8 mouse cellular contexts compared by ENCODE assay signal in genomic region chr13:100103052-100103658, GRCm38 (mm10). TPM values are rescaled to one million over a fixed set of nuclear protein-coding genes. Genes with fewer than 3 reads are reported as not detected.
A peak's percentile ranks its signal among the peaks of the same experiment; 100 is the strongest.
DNase-seq lines count a peak whose midpoint lies in the region; ATAC-seq and TF ChIP-seq lines count a peak whose summit lies in the region.

No protein-coding gene starts in this region.

- H3K9me3 ChIP-seq in kidney, embryonic 15.5 days (replicated peaks), result no peaks in the 10 kb centered on the region
- no peaks in the 10 kb centered on the region for H3K9me3 ChIP-seq in heart, postnatal 0 days (replicated peaks; ENCODE audit: control insufficient read depth, low read length)

- peak overlapping the region; percentile 72 for H3K4me2 ChIP-seq in kidney, embryonic 15.5 days
- H3K4me2 ChIP-seq in heart, postnatal 0 days (ENCODE audit: low read depth, low read length), result peak overlapping the region; percentile 71

- H3K27me3 ChIP-seq in kidney, embryonic 15.5 days, result no peaks in the 10 kb centered on the region
- H3K27me3 ChIP-seq in heart, postnatal 0 days (ENCODE audit: control insufficient read depth, insufficient read depth, low read length), result no peaks in the 10 kb centered on the region

- peaks cover 7% of the 10 kb centered on the region for H3K36me3 ChIP-seq in kidney, embryonic 15.5 days
- peaks cover 7% of the 10 kb centered on the region for H3K36me3 ChIP-seq in heart, postnatal 0 days (replicated peaks; ENCODE audit: control insufficient read depth, insufficient read depth, low read length)

- H3K9ac ChIP-seq in kidney, embryonic 15.5 days, result peak overlapping the region; percentile 86
- peak overlapping the region; percentile 94 for H3K9ac ChIP-seq in heart, postnatal 0 days (replicated peaks; ENCODE audit: low read depth, low read length)

- H3K4me3 ChIP-seq in kidney, embryonic 15.5 days (replicated peaks), result peak overlapping the region; percentile 99
- H3K4me3 ChIP-seq in bone marrow, adult 2 months (replicated peaks; ENCODE audit: control insufficient read depth, low read depth, low read length), result peak overlapping the region; percentile 94
- H3K4me3 ChIP-seq in heart, postnatal 0 days (ENCODE audit: low read depth, low read length), result peak overlapping the region; percentile 96

- peaks cover 26% of the 10 kb centered on the region for H3K4me1 ChIP-seq in kidney, embryonic 15.5 days
- peaks cover 1% of the 10 kb centered on the region; the same call in 1 of the 2 replicates for H3K4me1 ChIP-seq in bone marrow, adult 2 months (ENCODE audit: control insufficient read depth, insufficient read depth, low read length)
- peaks cover 9% of the 10 kb centered on the region for H3K4me1 ChIP-seq in heart, postnatal 0 days (ENCODE audit: control insufficient read depth, insufficient read depth)

- no peak for TF ChIP-seq CTCF in bone marrow, adult 2 months (IDR thresholded peaks at IDR 0.05; ENCODE audit: control insufficient read depth, insufficient read depth, low read length)
- no peak for TF ChIP-seq CTCF in heart, postnatal 0 days (IDR thresholded peaks at IDR 0.05; ENCODE audit: low read depth)

- ATAC-seq in kidney, embryonic 15.5 days (replicated peaks; ENCODE audit: low FRiP score), result peak; percentile 10; the same call in 1 of the 2 replicates
- ATAC-seq in heart, postnatal 0 days (ENCODE audit: insufficient read depth, low read depth), result no peak
- 0 out of 2 replicates have a peak, but pooled peaks have one; percentile 0 for ATAC-seq in megakaryocyte progenitor cell, adult 5-6 weeks (replicated peaks; ENCODE audit: poor library complexity)

- peak overlapping the region; percentile 93 for H3K27ac ChIP-seq in kidney, embryonic 15.5 days
- peak overlapping the region; percentile 86 for H3K27ac ChIP-seq in bone marrow, adult 2 months (ENCODE audit: control insufficient read depth, insufficient read depth, low read depth, low read length, poor library complexity)
- H3K27ac ChIP-seq in heart, postnatal 0 days (ENCODE audit: low read depth), result peak overlapping the region; percentile 90

- TF ChIP-seq POLR2A in bone marrow, adult 2 months (IDR thresholded peaks at IDR 0.05; ENCODE audit: borderline replicate concordance, control insufficient read depth, low read depth, low read length), result no peak

- DNase-seq in kidney, postnatal 36 days, result no peak
- no peak for DNase-seq in heart, postnatal 0 days (ENCODE audit: low spot score)
- no peak for DNase-seq in urinary bladder, postnatal 4 days (ENCODE audit: low spot score in 2 of 2)
- DNase-seq in thymus, postnatal 10 days (ENCODE audit: low spot score in 2 of 2), result no peak
- no peak for DNase-seq in right cerebral cortex, adult 2 months (ENCODE audit: low spot score in 2 of 2)

- WGBS in kidney, embryonic 15.5 days, result 2% methylated on average over 15 of the region's 15 CpGs
- 2% methylated on average over 15 of the region's 15 CpGs for WGBS in bone marrow, adult 2 months
- 4% methylated on average over 15 of the region's 15 CpGs for WGBS in heart, postnatal 0 days

- TF ChIP-seq EP300 in heart, postnatal 0 days (IDR thresholded peaks at IDR 0.05; ENCODE audit: low read depth), result no peak

RNA-seq across cellular contexts. Expression of gene Bdp1, which starts 0.7 kb away (rescaled TPM):
- polyA plus RNA-seq in kidney, embryonic 15.5 days (2015; fragmentation: Nextera tagmentation; extraction: Ambion mirVana), result 30.2 and 30.8 TPM in 2 replicates
- 17.7 and 27.7 TPM in 2 replicates for polyA plus RNA-seq in bone marrow, adult 2 months (2011; ENCODE audit: insufficient read depth, insufficient read length, low replicate concordance, missing spikeins)
- total RNA-seq in heart, postnatal 0 days (2014; rRNA removed; ENCODE audit: low replicate concordance), result 8.5 and 9.5 TPM in 2 replicates
- 13.2 and 16.0 TPM in 2 replicates for polyA plus RNA-seq in heart, postnatal 0 days (2015; fragmentation: Nextera tagmentation; extraction: Ambion mirVana)
- 37.1 and 51.2 TPM in 2 replicates for total RNA-seq in megakaryocyte progenitor cell, adult 5-6 weeks (2015)
- 61.1 and 76.9 TPM in 2 replicates for total RNA-seq in megakaryocyte progenitor cell, adult 5-6 weeks (2017)

RNA-seq across cellular contexts. Expression of gene Serf1, which starts 4.7 kb away (rescaled TPM):
- polyA plus RNA-seq in kidney, embryonic 15.5 days (2015; fragmentation: Nextera tagmentation; extraction: Ambion mirVana), result 191 and 202 TPM in 2 replicates
- 11.0 and 11.2 TPM in 2 replicates for polyA plus RNA-seq in bone marrow, adult 2 months (2011; ENCODE audit: insufficient read depth, insufficient read length, low replicate concordance, missing spikeins)
- 7.4 and 30.1 TPM in 2 replicates for total RNA-seq in heart, postnatal 0 days (2014; rRNA removed; ENCODE audit: low replicate concordance)
- 83.4 and 89.6 TPM in 2 replicates for polyA plus RNA-seq in heart, postnatal 0 days (2015; fragmentation: Nextera tagmentation; extraction: Ambion mirVana)
- 47.5 and 53.5 TPM in 2 replicates for total RNA-seq in megakaryocyte progenitor cell, adult 5-6 weeks (2015)
- total RNA-seq in megakaryocyte progenitor cell, adult 5-6 weeks (2017), result 36.8 and 58.3 TPM in 2 replicates

RNA-seq across cellular contexts. Expression of gene Smn1, which starts 21.5 kb away (rescaled TPM):
- 59.9 and 64.0 TPM in 2 replicates for polyA plus RNA-seq in kidney, embryonic 15.5 days (2015; fragmentation: Nextera tagmentation; extraction: Ambion mirVana)
- 49.0 and 92.7 TPM in 2 replicates for polyA plus RNA-seq in bone marrow, adult 2 months (2011; ENCODE audit: insufficient read depth, insufficient read length, low replicate concordance, missing spikeins)
- total RNA-seq in heart, postnatal 0 days (2014; rRNA removed; ENCODE audit: low replicate concordance), result 9.1 and 28.2 TPM in 2 replicates
- polyA plus RNA-seq in heart, postnatal 0 days (2015; fragmentation: Nextera tagmentation; extraction: Ambion mirVana), result 16.5 and 17.5 TPM in 2 replicates
- total RNA-seq in megakaryocyte progenitor cell, adult 5-6 weeks (2015), result 91.6 and 107 TPM in 2 replicates
- total RNA-seq in megakaryocyte progenitor cell, adult 5-6 weeks (2017), result 67.9 and 72.2 TPM in 2 replicates
